Mouse (Mus musculus): ENCODE measurements around the gene Faim2. TPM values are rescaled to one million over a fixed set of nuclear protein-coding genes. Genes with fewer than 3 reads are reported as not detected.

Gene Faim2
- polyA plus RNA-seq (2011; ENCODE audit: insufficient read depth, insufficient read length, low replicate concordance, missing spikeins): 0.35 TPM in 1 of 2 replicates, not detected in the other

GRCm38 (mm10) chr15:99527629-99528353 is at the start of gene Faim2:
Faim2 (minus strand) TSS chr15:99528165.
- 36% methylated on average over 27 of the region's 27 CpGs for WGBS
- no peak within 1 kb of the TSS for H3K27ac ChIP-seq (ENCODE audit: control insufficient read depth, insufficient read depth, low read depth, low read length, poor library complexity)
- no peak within 1 kb of the TSS for H3K4me3 ChIP-seq (replicated peaks; ENCODE audit: control insufficient read depth, low read depth, low read length)
- TF ChIP-seq CTCF (IDR thresholded peaks at IDR 0.05; ENCODE audit: control insufficient read depth, insufficient read depth, low read length) (no peak), POLR2A (IDR thresholded peaks at IDR 0.05; ENCODE audit: borderline replicate concordance, control insufficient read depth, low read depth, low read length) (no peak)
- H3K4me1 ChIP-seq (ENCODE audit: control insufficient read depth, insufficient read depth, low read length): no peaks in the 10 kb centered on the region

- H3K4me3 ChIP-seq (replicated peaks; ENCODE audit: control insufficient read depth, low read depth, low read length): no peak overlapping the region
- no peak for TF ChIP-seq POLR2A (IDR thresholded peaks at IDR 0.05; ENCODE audit: borderline replicate concordance, control insufficient read depth, low read depth, low read length)
- no peak for TF ChIP-seq CTCF (IDR thresholded peaks at IDR 0.05; ENCODE audit: control insufficient read depth, insufficient read depth, low read length)
- no peak overlapping the region for H3K27ac ChIP-seq (ENCODE audit: control insufficient read depth, insufficient read depth, low read depth, low read length, poor library complexity)
- H3K4me1 ChIP-seq (ENCODE audit: control insufficient read depth, insufficient read depth, low read length): no peaks in the 10 kb centered on the region
- WGBS: 74% methylated on average over 10 of the region's 10 CpGs
These were observed 41.2 kb upstream of the Faim2 start for GRCm38 (mm10) chr15:99569123-99569522.

GRCm38 (mm10) chr15:99568682-99569081 is 40.7 kb upstream of the Faim2 start:
- no peaks in the 10 kb centered on the region for H3K4me1 ChIP-seq (ENCODE audit: control insufficient read depth, insufficient read depth, low read length)
- no peak overlapping the region for H3K27ac ChIP-seq (ENCODE audit: control insufficient read depth, insufficient read depth, low read depth, low read length, poor library complexity)
- H3K4me3 ChIP-seq (replicated peaks; ENCODE audit: control insufficient read depth, low read depth, low read length): no peak overlapping the region
- TF ChIP-seq POLR2A (IDR thresholded peaks at IDR 0.05; ENCODE audit: borderline replicate concordance, control insufficient read depth, low read depth, low read length) (no peak), CTCF (IDR thresholded peaks at IDR 0.05; ENCODE audit: control insufficient read depth, insufficient read depth, low read length) (no peak)
- WGBS: 70% methylated on average over 6 of the region's 6 CpGs

- no peaks in the 10 kb centered on the region for H3K4me1 ChIP-seq (ENCODE audit: control insufficient read depth, insufficient read depth, low read length)
- H3K4me3 ChIP-seq (replicated peaks; ENCODE audit: control insufficient read depth, low read depth, low read length): no peak overlapping the region
- no peak for TF ChIP-seq CTCF (IDR thresholded peaks at IDR 0.05; ENCODE audit: control insufficient read depth, insufficient read depth, low read length)
- TF ChIP-seq POLR2A (IDR thresholded peaks at IDR 0.05; ENCODE audit: borderline replicate concordance, control insufficient read depth, low read depth, low read length): no peak
- no peak overlapping the region for H3K27ac ChIP-seq (ENCODE audit: control insufficient read depth, insufficient read depth, low read depth, low read length, poor library complexity)
- 82% methylated on average over 4 of the region's 4 CpGs for WGBS
These were observed 39.4 kb upstream of the Faim2 start for GRCm38 (mm10) chr15:99567371-99567770.

- H3K4me1 ChIP-seq (ENCODE audit: control insufficient read depth, insufficient read depth, low read length): no peaks in the 10 kb centered on the region
- H3K4me3 ChIP-seq (replicated peaks; ENCODE audit: control insufficient read depth, low read depth, low read length): no peak overlapping the region
- H3K27ac ChIP-seq (ENCODE audit: control insufficient read depth, insufficient read depth, low read depth, low read length, poor library complexity): no peak overlapping the region
- TF ChIP-seq CTCF (IDR thresholded peaks at IDR 0.05; ENCODE audit: control insufficient read depth, insufficient read depth, low read length): no peak
- TF ChIP-seq POLR2A (IDR thresholded peaks at IDR 0.05; ENCODE audit: borderline replicate concordance, control insufficient read depth, low read depth, low read length): no peak
- 74% methylated on average over 10 of the region's 10 CpGs for WGBS
These were observed 32.3 kb upstream of the Faim2 start for GRCm38 (mm10) chr15:99560246-99560645.

- Histone ChIP-seq H3K27ac (ENCODE audit: control insufficient read depth, insufficient read depth, low read depth, low read length, poor library complexity) (no peak overlapping the region), H3K4me3 (replicated peaks; ENCODE audit: control insufficient read depth, low read depth, low read length) (no peak overlapping the region), H3K4me1 (ENCODE audit: control insufficient read depth, insufficient read depth, low read length) (no peaks in the 10 kb centered on the region)
- 67% methylated on average over 1 of the region's 1 CpGs for WGBS
- TF ChIP-seq CTCF (IDR thresholded peaks at IDR 0.05; ENCODE audit: control insufficient read depth, insufficient read depth, low read length): no peak
- no peak for TF ChIP-seq POLR2A (IDR thresholded peaks at IDR 0.05; ENCODE audit: borderline replicate concordance, control insufficient read depth, low read depth, low read length)
These were observed 31.0 kb upstream of the Faim2 start for GRCm38 (mm10) chr15:99558947-99559346.

- TF ChIP-seq POLR2A (IDR thresholded peaks at IDR 0.05; ENCODE audit: borderline replicate concordance, control insufficient read depth, low read depth, low read length) (no peak), CTCF (IDR thresholded peaks at IDR 0.05; ENCODE audit: control insufficient read depth, insufficient read depth, low read length) (no peak)
- Histone ChIP-seq H3K27ac (ENCODE audit: control insufficient read depth, insufficient read depth, low read depth, low read length, poor library complexity) (no peak overlapping the region), H3K4me3 (replicated peaks; ENCODE audit: control insufficient read depth, low read depth, low read length) (no peak overlapping the region), H3K4me1 (ENCODE audit: control insufficient read depth, insufficient read depth, low read length) (no peaks in the 10 kb centered on the region)
- 80% methylated on average over 6 of the region's 6 CpGs for WGBS
These were observed 25.8 kb upstream of the Faim2 start for GRCm38 (mm10) chr15:99553767-99554166.

GRCm38 (mm10) chr15:99549901-99550300 is 21.9 kb upstream of the Faim2 start:
- 52% methylated on average over 2 of the region's 2 CpGs for WGBS
- no peak overlapping the region for H3K27ac ChIP-seq (ENCODE audit: control insufficient read depth, insufficient read depth, low read depth, low read length, poor library complexity)
- no peaks in the 10 kb centered on the region for H3K4me1 ChIP-seq (ENCODE audit: control insufficient read depth, insufficient read depth, low read length)
- TF ChIP-seq POLR2A (IDR thresholded peaks at IDR 0.05; ENCODE audit: borderline replicate concordance, control insufficient read depth, low read depth, low read length) (no peak), CTCF (IDR thresholded peaks at IDR 0.05; ENCODE audit: control insufficient read depth, insufficient read depth, low read length) (no peak)
- no peak overlapping the region for H3K4me3 ChIP-seq (replicated peaks; ENCODE audit: control insufficient read depth, low read depth, low read length)
